Mouse (Mus musculus): ENCODE results near the gene Cmtm2a.
A peak's percentile ranks its signal among the peaks of the same experiment; 100 is the strongest.
"Not testable (repeated sequence)": the region's sequence is repeated elsewhere in the genome, so short reads cannot be mapped to it uniquely, and the experiment has no call there.

The Cmtm2a gene

GRCm38 (mm10) chr8:104293081-104293480 lies at the start of gene Cmtm2a:
Gene Cmtm2a (minus strand): TSS chr8:104293181.
- not testable (repeated sequence) for DNase-seq (ENCODE audit: low read depth)

GRCm38 (mm10) chr8:104342426-104342825 lies 49.4 kb upstream of the Cmtm2a start:
- no peak for DNase-seq (ENCODE audit: low read depth)

GRCm38 (mm10) chr8:104341678-104342077 lies 48.7 kb upstream of the Cmtm2a start:
- DNase-seq (ENCODE audit: low read depth): no peak

- DNase-seq (ENCODE audit: low read depth): no peak
These were observed 48.2 kb upstream of the Cmtm2a start for GRCm38 (mm10) chr8:104341106-104341561.

- DNase-seq (ENCODE audit: low read depth): peak; percentile 89
These were observed 47.5 kb upstream of the Cmtm2a start for GRCm38 (mm10) chr8:104340233-104341105.

GRCm38 (mm10) chr8:104339983-104340232 lies 46.9 kb upstream of the Cmtm2a start:
- no peak for DNase-seq (ENCODE audit: low read depth)

- DNase-seq (ENCODE audit: low read depth): peak; percentile 23
These were observed 46.4 kb upstream of the Cmtm2a start, which contains the start of gene Cmtm3 for GRCm38 (mm10) chr8:104339229-104339982. Gene Cmtm3 (plus strand): TSS chr8:104339410.

- DNase-seq (ENCODE audit: low read depth): peak; percentile 63
These were observed 44.9 kb upstream of the Cmtm2a start for GRCm38 (mm10) chr8:104337890-104338289.

GRCm38 (mm10) chr8:104336806-104337205 lies 43.8 kb upstream of the Cmtm2a start:
- no peak for DNase-seq (ENCODE audit: low read depth)

- no peak for DNase-seq (ENCODE audit: low read depth)
These were observed 41.2 kb upstream of the Cmtm2a start for GRCm38 (mm10) chr8:104334196-104334595.

GRCm38 (mm10) chr8:104333786-104334185 lies 40.8 kb upstream of the Cmtm2a start:
- DNase-seq (ENCODE audit: low read depth): no peak

- DNase-seq (ENCODE audit: low read depth): no peak
These were observed 40.0 kb upstream of the Cmtm2a start for GRCm38 (mm10) chr8:104332665-104333631.

- not testable (repeated sequence) for DNase-seq (ENCODE audit: low read depth)
These were observed 28.9 kb upstream of the Cmtm2a start, which contains the start of gene Cmtm2b for GRCm38 (mm10) chr8:104321930-104322329. Gene Cmtm2b (plus strand): TSS chr8:104322230.

- DNase-seq (ENCODE audit: low read depth): not testable (repeated sequence)
These were observed 28.3 kb upstream of the Cmtm2a start, which contains the start of gene Gm11020 for GRCm38 (mm10) chr8:104321267-104321666. Gene Gm11020 (plus strand): TSS chr8:104321567.

- no peak for DNase-seq (ENCODE audit: low read depth)
These were observed 20.3 kb upstream of the Cmtm2a start for GRCm38 (mm10) chr8:104313311-104313710.

- DNase-seq (ENCODE audit: low read depth): not testable (repeated sequence)
These were observed 19.0 kb upstream of the Cmtm2a start for GRCm38 (mm10) chr8:104312023-104312422.

- DNase-seq (ENCODE audit: low read depth): not testable (repeated sequence)
These were observed 16.6 kb upstream of the Cmtm2a start, which contains the start of the genes Gm45711 and Cmtm1 for GRCm38 (mm10) chr8:104309441-104310155. Gene Gm45711 (minus strand): TSS chr8:104310081. Gene Cmtm1 (minus strand): TSS chr8:104310145.

- DNase-seq (ENCODE audit: low read depth): not testable (repeated sequence)
These were observed 15.4 kb upstream of the Cmtm2a start for GRCm38 (mm10) chr8:104308341-104308740.

- no peak for DNase-seq (ENCODE audit: low read depth)
These were observed 12.0 kb upstream of the Cmtm2a start for GRCm38 (mm10) chr8:104304962-104305361.

GRCm38 (mm10) chr8:104302536-104302935 lies 9.6 kb upstream of the Cmtm2a start:
- not testable (repeated sequence) for DNase-seq (ENCODE audit: low read depth)

GRCm38 (mm10) chr8:104301577-104301976 lies 8.6 kb upstream of the Cmtm2a start:
- DNase-seq (ENCODE audit: low read depth): not testable (repeated sequence)

Data from induced T-regulatory cell, adult 2 months (primary cell).